ENCODE assay signal across 27 mouse cellular contexts in genomic region chr5:49997019-49997418, GRCm38 (mm10).
DNase-seq lines count a peak whose midpoint lies in the region; ATAC-seq and TF ChIP-seq lines count a peak whose summit lies in the region.
"Had no signal": no experiment of that assay in that cellular context is flagged by ENCODE, and none has a peak within 500 bp of the region (broad histone marks: within the 10 kb centered on the region; RNA-seq: fewer than 3 reads in every experiment).

No protein-coding gene starts in this region.

- TF ChIP-seq CTCF in brain, embryonic 14.5 days (IDR thresholded peaks at IDR 0.05; ENCODE audit: borderline replicate concordance, extremely low read depth, insufficient read depth, insufficient read length): no peak

- intact Hi-C loops in left cerebral cortex, postnatal 25 days (cut with DNase I): loop anchor here (5.0 kb wide), 2 partner anchors 35 to 205 kb away; no protein-coding TSS in a partner anchor

- WGBS in heart, embryonic 15.5 days: 81% methylated on average over 6 of the region's 6 CpGs
- WGBS in heart, embryonic 11.5 days (ENCODE audit: insufficient replicate concordance): 76% methylated on average over 6 of the region's 6 CpGs
- WGBS in forebrain, embryonic 14.5 days: 36% methylated on average over 6 of the region's 6 CpGs

- H3K9ac ChIP-seq in heart, embryonic 15.5 days: no peak overlapping the region
- no peak overlapping the region for H3K9ac ChIP-seq in heart, embryonic 11.5 days (ENCODE audit: low read depth, low read length)
- H3K9ac ChIP-seq in forebrain, embryonic 14.5 days (ENCODE audit: low read length): no peak overlapping the region
- H3K9ac ChIP-seq: embryonic facial prominence, embryonic 15.5 days; hindbrain, embryonic 13.5 days; liver, embryonic 14.5 days; midbrain, embryonic 15.5 days had no signal

- H3K4me1 ChIP-seq in heart, embryonic 15.5 days (replicated peaks): peaks cover 29% of the 10 kb centered on the region
- H3K4me1 ChIP-seq in heart, embryonic 11.5 days (ENCODE audit: control insufficient read depth, insufficient read depth, low read length): peaks cover 8% of the 10 kb centered on the region; the same call in 1 of the 2 replicates
- H3K4me1 ChIP-seq in forebrain, embryonic 14.5 days (ENCODE audit: control insufficient read depth, insufficient read depth, low read length): no peaks in the 10 kb centered on the region
- H3K4me1 ChIP-seq: embryonic facial prominence, embryonic 15.5 days had no signal

- no peaks in the 10 kb centered on the region for H3K9me3 ChIP-seq in heart, embryonic 15.5 days (replicated peaks)
- no peaks in the 10 kb centered on the region for H3K9me3 ChIP-seq in heart, embryonic 11.5 days (replicated peaks; ENCODE audit: control insufficient read depth, low read length)
- H3K9me3 ChIP-seq in forebrain, embryonic 14.5 days (replicated peaks; ENCODE audit: control insufficient read depth, low read length): no peaks in the 10 kb centered on the region
- H3K9me3 ChIP-seq: embryonic facial prominence, embryonic 15.5 days; hindbrain, embryonic 13.5 days; midbrain, embryonic 15.5 days had no signal

- peak; percentile 40 for DNase-seq in heart, adult 11 months
- no peak for DNase-seq in heart, adult 8-10 months (ENCODE audit: low spot score)
- DNase-seq in brain, embryonic 14.5 days (ENCODE audit: low read depth): peak; percentile 56
- peak; percentile 39 for DNase-seq in forebrain, embryonic 14.5 days (ENCODE audit: low spot score)
- DNase-seq in left cerebral cortex, postnatal 25 days (ENCODE audit: low spot score in 2 of 2): no peak
- no peak for DNase-seq in spleen, postnatal 4 days (ENCODE audit: low spot score in 2 of 2)
- DNase-seq: adrenal gland, postnatal 14 days; cerebellum, adult 11-12 months; cerebellum, adult 9-11 months; embryo, embryonic 11 days; gastrocnemius, postnatal 36 days; heart, postnatal 4 days; kidney, adult 8-10 months; kidney, postnatal 4 days; liver; lung, adult 2 months; lung, postnatal 10 days; thymus, postnatal 4 days had no signal

- ATAC-seq in heart, embryonic 15.5 days (replicated peaks; ENCODE audit: insufficient number of reproducible peaks, insufficient read depth, low FRiP score, low read depth): no peak
- ATAC-seq in heart, embryonic 11.5 days (replicated peaks; ENCODE audit: insufficient number of reproducible peaks, low FRiP score, low TSS enrichment): no peak
- peak; percentile 67 for ATAC-seq in forebrain, embryonic 14.5 days
- ATAC-seq: CD4-positive, CD25-positive, alpha-beta regulatory T cell, adult 4 months; intestine, embryonic 16.5 days had no signal

- no peak overlapping the region for H3K4me3 ChIP-seq in heart, embryonic 15.5 days
- H3K4me3 ChIP-seq in heart, embryonic 11.5 days (ENCODE audit: low read depth, low read length): no peak overlapping the region
- H3K4me3 ChIP-seq in forebrain, embryonic 14.5 days (ENCODE audit: low read depth, low read length): no peak overlapping the region
- H3K4me3 ChIP-seq: embryonic facial prominence, embryonic 15.5 days; hindbrain, embryonic 13.5 days; midbrain, embryonic 15.5 days had no signal

- H3K27me3 ChIP-seq in heart, embryonic 15.5 days: no peaks in the 10 kb centered on the region
- no peaks in the 10 kb centered on the region for H3K27me3 ChIP-seq in heart, embryonic 11.5 days (ENCODE audit: control insufficient read depth, insufficient read depth, low read length)
- H3K27me3 ChIP-seq in forebrain, embryonic 14.5 days (replicated peaks; ENCODE audit: control insufficient read depth, insufficient read depth, low read length): no peaks in the 10 kb centered on the region
- H3K27me3 ChIP-seq: embryonic facial prominence, embryonic 15.5 days; hindbrain, embryonic 13.5 days; midbrain, embryonic 15.5 days had no signal

- H3K27ac ChIP-seq in heart, embryonic 15.5 days: peak overlapping the region; percentile 64
- H3K27ac ChIP-seq in heart, embryonic 11.5 days (ENCODE audit: low read depth, low read length): no peak overlapping the region
- H3K27ac ChIP-seq in forebrain, embryonic 14.5 days (ENCODE audit: low read depth, low read length): peak overlapping the region; percentile 58
- H3K27ac ChIP-seq: embryonic facial prominence, embryonic 15.5 days; kidney, postnatal 0 days; liver, embryonic 14.5 days; midbrain, embryonic 15.5 days had no signal

- no peak overlapping the region for H3K4me2 ChIP-seq in heart, embryonic 15.5 days
- no peak overlapping the region for H3K4me2 ChIP-seq in heart, embryonic 11.5 days
- no peak overlapping the region for H3K4me2 ChIP-seq in forebrain, embryonic 14.5 days (ENCODE audit: low read length)
- H3K4me2 ChIP-seq: embryonic facial prominence, embryonic 15.5 days; hindbrain, embryonic 13.5 days; midbrain, embryonic 15.5 days had no signal

- no peak for TF ChIP-seq POLR2A in brain, embryonic 14.5 days (IDR thresholded peaks at IDR 0.05; ENCODE audit: borderline replicate concordance, extremely low read depth, insufficient read depth, insufficient read length, poor library complexity, severe bottlenecking)

- peaks cover 6% of the 10 kb centered on the region for H3K36me3 ChIP-seq in heart, embryonic 15.5 days
- H3K36me3 ChIP-seq in heart, embryonic 11.5 days (ENCODE audit: control insufficient read depth, insufficient read depth, low read length): no peaks in the 10 kb centered on the region
- H3K36me3 ChIP-seq in forebrain, embryonic 14.5 days (ENCODE audit: control insufficient read depth, insufficient read depth, low read length): peaks cover 18% of the 10 kb centered on the region
- H3K36me3 ChIP-seq: midbrain, embryonic 15.5 days had no signal

Comparison
In these comparisons a context has a peak if more than half of its experiments do, and no peak if none do; other contexts are left out.
1. DNase-seq: peak in heart, adult 11 months (single experiment), brain, embryonic 14.5 days (single experiment) and forebrain, embryonic 14.5 days (single experiment); none in heart, adult 8-10 months (single experiment), left cerebral cortex, postnatal 25 days (0 of 2) and spleen, postnatal 4 days (0 of 2).